8 mouse cellular contexts compared by ENCODE assay signal in the genomic region with DNA sequence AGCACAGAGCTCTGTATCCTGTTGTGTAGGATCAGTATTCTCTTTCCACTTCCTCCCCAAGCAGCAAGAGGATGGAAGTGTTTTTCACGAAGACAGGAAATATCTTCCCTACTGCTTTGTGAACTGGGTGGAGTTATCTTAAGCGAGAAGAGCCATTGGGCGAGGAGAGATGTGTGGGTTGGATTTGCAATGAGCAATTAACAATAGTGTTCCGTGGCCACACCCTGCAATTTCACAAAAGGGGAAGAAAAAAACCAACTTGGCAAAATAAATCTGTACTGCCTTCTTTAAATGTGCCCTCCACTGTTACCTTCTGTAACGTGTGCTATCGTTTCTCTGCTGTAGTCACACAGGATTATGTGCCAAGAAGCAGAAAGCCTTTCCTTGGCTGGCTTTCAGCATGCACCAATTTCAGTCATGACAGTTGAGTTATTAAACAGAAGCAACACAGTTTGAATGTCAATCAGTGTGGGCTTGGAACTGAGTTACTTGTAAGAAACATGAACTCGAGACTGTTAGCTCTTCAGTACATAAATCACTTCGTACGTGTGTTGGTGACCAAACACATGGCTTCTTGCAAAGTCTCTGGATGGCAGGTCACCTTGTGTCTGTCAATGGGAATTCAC.
A peak's percentile ranks its signal among the peaks of the same experiment; 100 is the strongest.
DNase-seq lines count a peak whose midpoint lies in the region; ATAC-seq lines count a peak whose summit lies in the region.

No protein-coding gene starts in this region.

- no peak overlapping the region for H3K9ac ChIP-seq in midbrain, embryonic 14.5 days (replicated peaks; ENCODE audit: low read length)
- H3K9ac ChIP-seq in midbrain, embryonic 11.5 days (ENCODE audit: low read length): no peak overlapping the region
- no peak overlapping the region for H3K9ac ChIP-seq in heart, embryonic 16.5 days (ENCODE audit: low read length)
- no peak overlapping the region for H3K9ac ChIP-seq in stomach, embryonic 15.5 days

- no peaks in the 10 kb centered on the region for H3K27me3 ChIP-seq in heart, embryonic 10.5 days (ENCODE audit: insufficient read depth, poor library complexity, severe bottlenecking)
- no peaks in the 10 kb centered on the region for H3K27me3 ChIP-seq in midbrain, embryonic 14.5 days (ENCODE audit: control insufficient read depth, insufficient read depth, low read length)
- H3K27me3 ChIP-seq in midbrain, embryonic 11.5 days (ENCODE audit: control insufficient read depth, insufficient read depth, low read length): no peaks in the 10 kb centered on the region
- no peaks in the 10 kb centered on the region for H3K27me3 ChIP-seq in heart, embryonic 16.5 days (ENCODE audit: control insufficient read depth, insufficient read depth, low read length)
- no peaks in the 10 kb centered on the region for H3K27me3 ChIP-seq in stomach, embryonic 15.5 days (replicated peaks)

- H3K4me3 ChIP-seq in heart, embryonic 10.5 days: no peak overlapping the region
- no peak overlapping the region for H3K4me3 ChIP-seq in midbrain, embryonic 14.5 days (replicated peaks; ENCODE audit: low read depth, low read length)
- no peak overlapping the region for H3K4me3 ChIP-seq in midbrain, embryonic 11.5 days (ENCODE audit: low read depth, low read length)
- H3K4me3 ChIP-seq in heart, embryonic 16.5 days (ENCODE audit: low read length): no peak overlapping the region
- no peak overlapping the region for H3K4me3 ChIP-seq in stomach, embryonic 15.5 days (replicated peaks)

- H3K36me3 ChIP-seq in heart, embryonic 10.5 days: no peaks in the 10 kb centered on the region
- no peaks in the 10 kb centered on the region for H3K36me3 ChIP-seq in midbrain, embryonic 14.5 days (ENCODE audit: control insufficient read depth, insufficient read depth, low read length)
- no peaks in the 10 kb centered on the region for H3K36me3 ChIP-seq in midbrain, embryonic 11.5 days (ENCODE audit: control insufficient read depth, insufficient read depth, low read length)
- no peaks in the 10 kb centered on the region for H3K36me3 ChIP-seq in heart, embryonic 16.5 days (ENCODE audit: control insufficient read depth, insufficient read depth)
- H3K36me3 ChIP-seq in stomach, embryonic 15.5 days: no peaks in the 10 kb centered on the region

- no peak for ATAC-seq in midbrain, embryonic 14.5 days (ENCODE audit: low FRiP score, low TSS enrichment)
- no peak for ATAC-seq in midbrain, embryonic 11.5 days (ENCODE audit: low FRiP score)
- ATAC-seq in heart, embryonic 16.5 days (replicated peaks; ENCODE audit: extremely low read depth, insufficient read depth, low FRiP score): peak; percentile 46
- no peak for ATAC-seq in stomach, embryonic 15.5 days (ENCODE audit: insufficient read depth, low FRiP score, low read depth)

- WGBS in heart, embryonic 10.5 days: 76% methylated on average over 9 of the region's 9 CpGs
- 86% methylated on average over 9 of the region's 9 CpGs for WGBS in midbrain, embryonic 14.5 days
- WGBS in midbrain, embryonic 11.5 days: 88% methylated on average over 9 of the region's 9 CpGs
- 47% methylated on average over 9 of the region's 9 CpGs for whole genome bisulfite sequencing in heart, embryonic 16.5 days
- WGBS in stomach, embryonic 15.5 days: 50% methylated on average over 9 of the region's 9 CpGs

- no peak overlapping the region for H3K27ac ChIP-seq in heart, embryonic 10.5 days
- no peak overlapping the region for H3K27ac ChIP-seq in midbrain, embryonic 14.5 days (replicated peaks; ENCODE audit: low read depth, low read length)
- H3K27ac ChIP-seq in midbrain, embryonic 11.5 days (ENCODE audit: low read depth, low read length): no peak overlapping the region
- peak overlapping the region; percentile 78 for H3K27ac ChIP-seq in heart, embryonic 16.5 days (ENCODE audit: low read length)
- H3K27ac ChIP-seq in stomach, embryonic 15.5 days: peak overlapping the region; percentile 68

- DNase-seq in heart, adult 18-20 months: peak; percentile 30 to 48
- no peak for DNase-seq in heart, embryonic 10.5 days (ENCODE audit: low spot score)
- peak; percentile 23 for DNase-seq in midbrain, embryonic 14.5 days
- no peak for DNase-seq in midbrain, embryonic 11.5 days (ENCODE audit: low spot score, missing footprints)
- DNase-seq in layer of hippocampus, adult 9-11 months: no peak
- DNase-seq in thymus, postnatal 0 days (ENCODE audit: low spot score): no peak

- no peak overlapping the region for H3K4me2 ChIP-seq in midbrain, embryonic 14.5 days (ENCODE audit: low read length)
- H3K4me2 ChIP-seq in midbrain, embryonic 11.5 days: no peak overlapping the region
- no peak overlapping the region for H3K4me2 ChIP-seq in heart, embryonic 16.5 days (ENCODE audit: low read depth, low read length)
- no peak overlapping the region for H3K4me2 ChIP-seq in stomach, embryonic 15.5 days

- no peaks in the 10 kb centered on the region for H3K9me3 ChIP-seq in heart, embryonic 10.5 days
- H3K9me3 ChIP-seq in midbrain, embryonic 14.5 days (ENCODE audit: control insufficient read depth, low read length): no peaks in the 10 kb centered on the region
- H3K9me3 ChIP-seq in midbrain, embryonic 11.5 days (ENCODE audit: control insufficient read depth, low read length): no peaks in the 10 kb centered on the region
- H3K9me3 ChIP-seq in heart, embryonic 16.5 days (replicated peaks; ENCODE audit: control insufficient read depth, low read length): no peaks in the 10 kb centered on the region
- no peaks in the 10 kb centered on the region for H3K9me3 ChIP-seq in stomach, embryonic 15.5 days

- peaks cover 27% of the 10 kb centered on the region for H3K4me1 ChIP-seq in heart, embryonic 10.5 days
- no peaks in the 10 kb centered on the region for H3K4me1 ChIP-seq in midbrain, embryonic 14.5 days (ENCODE audit: control insufficient read depth, insufficient read depth, low read length)
- no peaks in the 10 kb centered on the region for H3K4me1 ChIP-seq in midbrain, embryonic 11.5 days (ENCODE audit: control insufficient read depth, insufficient read depth, low read length)
- H3K4me1 ChIP-seq in heart, embryonic 16.5 days (ENCODE audit: control insufficient read depth, insufficient read depth, low read length): peaks cover 26% of the 10 kb centered on the region
- peaks cover 2% of the 10 kb centered on the region; the same call in 1 of the 2 replicates for H3K4me1 ChIP-seq in stomach, embryonic 15.5 days

Comparison
In these comparisons a context has a peak if more than half of its experiments do, and no peak if none do; other contexts are left out.
1. DNase-seq: peak in heart, adult 18-20 months (2 of 2) and midbrain, embryonic 14.5 days (single experiment); none in heart, embryonic 10.5 days (single experiment), midbrain, embryonic 11.5 days (single experiment), layer of hippocampus, adult 9-11 months (single experiment) and thymus, postnatal 0 days (single experiment).
2. H3K27ac ChIP-seq: peak in heart, embryonic 16.5 days (single experiment) and stomach, embryonic 15.5 days (single experiment); none in heart, embryonic 10.5 days (single experiment), midbrain, embryonic 14.5 days (single experiment) and midbrain, embryonic 11.5 days (single experiment).